ENCODE assay signal across 9 mouse cellular contexts in the genomic region with DNA sequence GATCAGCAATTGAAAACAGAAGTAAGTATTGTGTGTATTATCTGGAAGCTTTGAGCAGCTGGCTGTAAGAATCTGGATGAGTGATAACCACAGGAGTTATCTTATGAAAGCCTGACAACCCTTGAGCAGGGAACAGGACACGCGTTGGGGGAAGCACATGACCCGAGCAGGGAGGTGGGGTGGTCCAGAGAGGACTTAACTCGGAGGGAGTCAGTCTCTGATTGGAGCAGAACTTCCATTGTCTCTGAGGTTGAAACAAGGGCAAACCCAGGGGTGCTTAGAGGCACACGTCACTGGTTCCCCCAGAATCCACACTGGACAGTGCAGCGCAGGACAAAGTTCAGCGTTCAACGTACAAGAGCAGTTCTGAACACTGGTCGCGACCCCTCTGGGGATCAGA. TPM values are rescaled to one million over a fixed set of nuclear protein-coding genes. Genes with fewer than 3 reads are reported as not detected.
A peak's percentile ranks its signal among the peaks of the same experiment; 100 is the strongest.
DNase-seq lines count a peak whose midpoint lies in the region; ATAC-seq and TF ChIP-seq lines count a peak whose summit lies in the region.
"Had no signal": no experiment of that assay in that cellular context is flagged by ENCODE, and none has a peak within 500 bp of the region (broad histone marks: within the 10 kb centered on the region; RNA-seq: fewer than 3 reads in every experiment).

No protein-coding gene starts in this region.

- 66% methylated on average over 10 of the region's 10 CpGs for WGBS in limb, embryonic 13.5 days
- 73% methylated on average over 10 of the region's 10 CpGs for WGBS in limb, embryonic 10.5 days
- 41% methylated on average over 10 of the region's 10 CpGs for WGBS in forebrain, embryonic 13.5 days
- WGBS in liver, embryonic 13.5 days (ENCODE audit: insufficient replicate concordance), result 35% methylated on average over 10 of the region's 10 CpGs
- WGBS in neural tube, embryonic 14.5 days, result 34% methylated on average over 10 of the region's 10 CpGs
- WGBS in thymus, adult 2 months, result 78% methylated on average over 10 of the region's 10 CpGs

- ATAC-seq in limb, embryonic 13.5 days (ENCODE audit: low FRiP score, low read depth), result peak; percentile 75
- ATAC-seq in forebrain, embryonic 13.5 days, result peak; percentile 77
- 0 out of 2 replicates have a peak, but pooled peaks have one; percentile 13 for ATAC-seq in liver, embryonic 13.5 days (ENCODE audit: low read depth)
- peak; percentile 71 for ATAC-seq in neural tube, embryonic 14.5 days (ENCODE audit: low read depth)

- H3K9ac ChIP-seq in limb, embryonic 13.5 days, result no peak overlapping the region
- no peak overlapping the region for H3K9ac ChIP-seq in forebrain, embryonic 13.5 days
- H3K9ac ChIP-seq in liver, embryonic 13.5 days, result no peak overlapping the region
- no peak overlapping the region for H3K9ac ChIP-seq in neural tube, embryonic 14.5 days (replicated peaks; ENCODE audit: low read depth, low read length)

- TF ChIP-seq POLR2A in thymus, adult 2 months (IDR thresholded peaks at IDR 0.05; ENCODE audit: control insufficient read depth, extremely low read depth, insufficient read depth, low read length, poor library complexity), result no peak

- H3K27me3 ChIP-seq in limb, embryonic 13.5 days, result no peaks in the 10 kb centered on the region
- H3K27me3 ChIP-seq in limb, embryonic 10.5 days (ENCODE audit: low read depth, poor library complexity, severe bottlenecking), result no peaks in the 10 kb centered on the region
- no peaks in the 10 kb centered on the region for H3K27me3 ChIP-seq in forebrain, embryonic 13.5 days
- no peaks in the 10 kb centered on the region for H3K27me3 ChIP-seq in liver, embryonic 13.5 days
- H3K27me3 ChIP-seq in neural tube, embryonic 14.5 days (ENCODE audit: control insufficient read depth, insufficient read depth, low read length), result no peaks in the 10 kb centered on the region
- H3K27me3 ChIP-seq in thymus, adult 2 months (ENCODE audit: control insufficient read depth, insufficient read depth, low read length), result no peaks in the 10 kb centered on the region

- H3K36me3 ChIP-seq in limb, embryonic 13.5 days, result no peaks in the 10 kb centered on the region
- no peaks in the 10 kb centered on the region for H3K36me3 ChIP-seq in limb, embryonic 10.5 days
- H3K36me3 ChIP-seq in forebrain, embryonic 13.5 days (ENCODE audit: poor library complexity, severe bottlenecking), result no peaks in the 10 kb centered on the region
- no peaks in the 10 kb centered on the region for H3K36me3 ChIP-seq in liver, embryonic 13.5 days
- no peaks in the 10 kb centered on the region for H3K36me3 ChIP-seq in neural tube, embryonic 14.5 days (ENCODE audit: control insufficient read depth, insufficient read depth, low read length)
- H3K36me3 ChIP-seq in thymus, adult 2 months (ENCODE audit: control insufficient read depth, insufficient read depth, low read length), result no peaks in the 10 kb centered on the region

- H3K27ac ChIP-seq in limb, embryonic 13.5 days, result no peak overlapping the region
- H3K27ac ChIP-seq in limb, embryonic 10.5 days, result no peak overlapping the region
- H3K27ac ChIP-seq in forebrain, embryonic 13.5 days, result peak overlapping the region; percentile 86
- H3K27ac ChIP-seq in liver, embryonic 13.5 days, result no peak overlapping the region
- H3K27ac ChIP-seq in neural tube, embryonic 14.5 days (ENCODE audit: low read depth, low read length), result peak overlapping the region; percentile 78
- H3K27ac ChIP-seq in thymus, adult 2 months (ENCODE audit: control insufficient read depth, insufficient read depth, low read length), result no peak overlapping the region

- 0 out of 2 replicates have a peak overlapping the region, but pooled peaks have one; percentile 3 for H3K4me2 ChIP-seq in limb, embryonic 13.5 days (replicated peaks)
- peak overlapping the region; percentile 19; the same call in 1 of the 2 replicates for H3K4me2 ChIP-seq in forebrain, embryonic 13.5 days
- H3K4me2 ChIP-seq in liver, embryonic 13.5 days, result peak overlapping the region; percentile 10; the same call in 1 of the 2 replicates
- H3K4me2 ChIP-seq in neural tube, embryonic 14.5 days (ENCODE audit: low read depth, low read length), result 0 out of 2 replicates have a peak overlapping the region, but pooled peaks have one; percentile 14

- H3K4me3 ChIP-seq in limb, embryonic 13.5 days, result no peak overlapping the region
- H3K4me3 ChIP-seq in limb, embryonic 10.5 days, result no peak overlapping the region
- no peak overlapping the region for H3K4me3 ChIP-seq in forebrain, embryonic 13.5 days
- H3K4me3 ChIP-seq in liver, embryonic 13.5 days (replicated peaks), result no peak overlapping the region
- H3K4me3 ChIP-seq in neural tube, embryonic 14.5 days (ENCODE audit: low read depth, low read length), result no peak overlapping the region
- H3K4me3 ChIP-seq in thymus, adult 2 months (ENCODE audit: control insufficient read depth, insufficient read depth, low read length), result no peak overlapping the region

- TF ChIP-seq CTCF in thymus, adult 2 months (IDR thresholded peaks at IDR 0.05; ENCODE audit: borderline replicate concordance, control insufficient read depth, extremely low read depth, insufficient read depth, low read length, poor library complexity), result no peak

- no peaks in the 10 kb centered on the region; the same call in 1 of the 2 replicates for H3K9me3 ChIP-seq in limb, embryonic 13.5 days
- no peaks in the 10 kb centered on the region for H3K9me3 ChIP-seq in limb, embryonic 10.5 days (replicated peaks)
- H3K9me3 ChIP-seq in forebrain, embryonic 13.5 days (replicated peaks), result no peaks in the 10 kb centered on the region
- no peaks in the 10 kb centered on the region for H3K9me3 ChIP-seq in liver, embryonic 13.5 days (replicated peaks)
- H3K9me3 ChIP-seq in neural tube, embryonic 14.5 days (ENCODE audit: control insufficient read depth, low read length), result no peaks in the 10 kb centered on the region

- peaks cover 4% of the 10 kb centered on the region; the same call in 1 of the 2 replicates for H3K4me1 ChIP-seq in limb, embryonic 13.5 days
- no peaks in the 10 kb centered on the region for H3K4me1 ChIP-seq in limb, embryonic 10.5 days
- H3K4me1 ChIP-seq in forebrain, embryonic 13.5 days, result peaks cover 22% of the 10 kb centered on the region
- peaks cover 49% of the 10 kb centered on the region for H3K4me1 ChIP-seq in liver, embryonic 13.5 days (replicated peaks)
- peaks cover 9% of the 10 kb centered on the region; the same call in 1 of the 2 replicates for H3K4me1 ChIP-seq in neural tube, embryonic 14.5 days (ENCODE audit: control insufficient read depth, insufficient read depth, low read length)
- H3K4me1 ChIP-seq in thymus, adult 2 months (replicated peaks; ENCODE audit: control insufficient read depth, insufficient read depth, low read length), result peaks cover 30% of the 10 kb centered on the region

- no peak for DNase-seq in limb, embryonic 10.5 days (ENCODE audit: low spot score)
- DNase-seq in liver, embryonic 13.5 days, result no peak
- DNase-seq in thymus, adult 2 months, result no peak
- DNase-seq in kidney, postnatal 4 days, result no peak
- DNase-seq in left cerebral cortex, adult 11 months (ENCODE audit: low spot score), result no peak
- DNase-seq: adrenal gland, adult 8-10 months had no signal

RNA-seq across cellular contexts. Expression of a gene that starts 34.1 kb away (rescaled TPM):
- not detected in 2 replicates for polyA plus RNA-seq in limb, embryonic 13.5 days (2015; fragmentation: Nextera tagmentation; extraction: Ambion mirVana)
- not detected in 2 replicates for polyA plus RNA-seq in limb, embryonic 10.5 days (2016; fragmentation: Nextera tagmentation; extraction: Ambion mirVana)
- not detected in 2 replicates for polyA plus RNA-seq in forebrain, embryonic 13.5 days (2015; fragmentation: Nextera tagmentation; extraction: Ambion mirVana)
- not detected in 2 replicates for polyA plus RNA-seq in liver, embryonic 13.5 days (2015; fragmentation: Nextera tagmentation; extraction: Ambion mirVana)
- polyA plus RNA-seq in neural tube, embryonic 14.5 days (2014; fragmentation: Nextera tagmentation; extraction: Ambion mirVana), result not detected in 2 replicates
- polyA plus RNA-seq in thymus, adult 2 months (2012; rRNA removed), result not detected in 2 replicates

Comparison
In these comparisons a context has a peak if more than half of its experiments do, and no peak if none do; other contexts are left out.
1. ATAC-seq: peak in every context shown above with its lines; median percentile 77 in forebrain, embryonic 13.5 days; 75 in limb, embryonic 13.5 days; 71 in neural tube, embryonic 14.5 days; 13 in liver, embryonic 13.5 days.
2. H3K27ac ChIP-seq: peak in forebrain, embryonic 13.5 days (single experiment) and neural tube, embryonic 14.5 days (single experiment); none in limb, embryonic 13.5 days (single experiment), limb, embryonic 10.5 days (single experiment), liver, embryonic 13.5 days (single experiment) and thymus, adult 2 months (single experiment).
3. Peak in every context shown above with its lines, with median percentiles within 50 percentile points of each other: H3K4me2 ChIP-seq.